Mouse (Mus musculus): ENCODE data around the gene Naa80. TPM values are rescaled to one million over a fixed set of nuclear protein-coding genes. Genes with fewer than 3 reads are reported as not detected.
"Not testable (repeated sequence)": the region's sequence is repeated elsewhere in the genome, so short reads cannot be mapped to it uniquely, and the experiment has no call there.

Naa80 gene
- polyA plus RNA-seq, 1 experiment from 2014 or later: 12.3 TPM

DNA sequence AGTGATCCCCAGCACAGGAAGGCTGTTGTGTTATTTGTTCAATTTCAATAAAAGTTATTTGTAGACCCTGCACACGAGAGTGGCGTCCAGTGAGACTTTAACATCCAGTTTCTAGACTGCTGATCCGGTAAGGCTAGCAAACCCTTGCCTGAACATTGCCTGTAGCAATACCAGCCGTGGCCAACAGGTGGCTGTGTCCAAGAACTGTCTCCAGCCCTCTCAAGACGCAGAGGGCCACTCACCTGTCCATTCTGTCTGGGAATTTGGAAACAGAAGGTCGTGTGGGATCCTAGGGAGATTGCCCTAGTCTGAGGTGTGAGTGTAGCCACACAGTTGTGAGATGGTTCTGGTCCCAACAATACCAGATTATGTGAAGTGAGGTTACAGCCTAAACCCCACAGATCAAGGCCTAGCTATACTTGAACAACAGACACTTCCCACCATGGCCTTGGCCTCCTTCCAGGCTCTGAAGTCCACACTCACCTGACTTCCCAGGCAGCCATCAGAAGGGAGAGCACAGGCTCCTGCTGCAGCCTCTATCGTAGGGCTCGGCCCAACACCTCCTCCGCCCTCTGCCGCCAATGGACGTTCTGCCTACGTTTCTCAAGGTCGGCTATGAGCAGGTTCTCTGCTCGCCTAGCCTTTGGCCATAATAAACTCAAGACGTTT, 12.5 kb upstream of the Naa80 start:
- peak overlapping the region; percentile 96 for H3K27ac ChIP-seq (replicated peaks)
- H3K36me3 ChIP-seq (replicated peaks): peaks cover 32% of the 10 kb centered on the region
- H3K27me3 ChIP-seq: no peaks in the 10 kb centered on the region
- 47% methylated on average over 15 of the region's 15 CpGs for WGBS (ENCODE audit: insufficient replicate concordance)
- no peak for ATAC-seq (ENCODE audit: insufficient read depth)
- H3K4me1 ChIP-seq (replicated peaks): peaks cover 86% of the 10 kb centered on the region
- H3K9me3 ChIP-seq (replicated peaks): no peaks in the 10 kb centered on the region
- H3K4me3 ChIP-seq (replicated peaks): no peak overlapping the region
- H3K4me2 ChIP-seq: peak overlapping the region; percentile 89
- no peak overlapping the region for H3K9ac ChIP-seq

DNA sequence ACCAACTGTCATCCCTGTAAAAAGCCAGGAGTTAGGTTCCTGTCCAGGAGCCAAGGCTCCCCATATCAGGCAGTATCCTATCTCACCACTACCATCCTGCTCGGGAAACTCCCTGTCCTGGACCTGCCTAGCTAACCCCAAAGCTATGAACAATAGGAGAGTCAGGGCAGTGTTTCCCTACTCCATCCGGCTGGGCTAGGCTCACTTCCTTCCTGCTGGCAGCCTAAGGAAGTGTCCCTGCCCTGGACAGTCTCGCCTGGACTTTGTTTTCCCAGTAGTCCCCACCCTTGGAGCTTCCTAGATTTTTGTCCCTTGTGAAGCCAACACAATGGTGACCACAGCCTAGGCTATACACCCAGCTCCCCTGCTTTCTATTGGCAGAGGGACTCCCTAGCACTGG, 11.8 kb upstream of the Naa80 start:
- H3K27me3 ChIP-seq: no peaks in the 10 kb centered on the region
- ATAC-seq (ENCODE audit: insufficient read depth): no peak
- H3K9ac ChIP-seq: no peak overlapping the region
- H3K36me3 ChIP-seq (replicated peaks): peaks cover 32% of the 10 kb centered on the region
- WGBS (ENCODE audit: insufficient replicate concordance): 49% methylated on average over 3 of the region's 3 CpGs
- peak overlapping the region; percentile 96 for H3K27ac ChIP-seq (replicated peaks)
- peak overlapping the region; percentile 89 for H3K4me2 ChIP-seq
- no peak overlapping the region for H3K4me3 ChIP-seq (replicated peaks)
- peaks cover 90% of the 10 kb centered on the region for H3K4me1 ChIP-seq (replicated peaks)
- no peaks in the 10 kb centered on the region for H3K9me3 ChIP-seq (replicated peaks)

DNA sequence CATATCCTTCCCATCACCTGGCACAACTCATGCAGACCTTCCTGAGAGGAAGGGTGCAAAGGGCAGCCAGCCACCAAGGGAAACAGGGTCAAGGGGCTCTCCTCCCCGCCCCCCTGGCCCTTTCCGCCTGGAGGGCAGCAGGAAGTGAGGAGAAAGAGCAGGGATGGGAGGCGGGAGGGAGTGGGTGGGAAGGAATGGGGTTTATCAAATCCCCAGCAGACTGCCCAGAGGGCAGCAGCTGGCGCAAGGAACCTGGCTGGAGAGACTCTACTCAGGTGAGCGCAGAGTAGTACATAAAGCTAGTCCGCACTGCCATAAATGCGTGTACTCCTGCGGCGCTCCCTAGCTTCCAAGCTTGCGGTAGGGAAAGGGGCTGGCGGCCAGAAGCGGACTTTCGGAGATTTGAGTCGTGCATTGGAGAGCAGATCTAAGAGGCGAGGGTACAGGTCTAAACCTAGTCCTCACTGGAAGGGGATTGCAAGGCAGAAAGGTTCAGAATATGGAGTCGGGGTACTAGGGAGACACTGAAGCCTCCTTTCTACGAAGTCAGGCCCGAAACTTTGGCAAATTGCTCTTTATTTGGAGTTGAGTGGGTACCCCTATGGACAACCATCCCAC, 10.9 kb upstream of the Naa80 start, which contains the start of gene Hyal2:
Gene Hyal2, plus strand, starts transcription at position 244 of the 618 bp plus-strand sequence.
- H3K4me1 ChIP-seq (replicated peaks): peaks cover 90% of the 10 kb centered on the region
- no peaks in the 10 kb centered on the region for H3K27me3 ChIP-seq
- peak within 1 kb of the TSS; percentile 89 for H3K4me2 ChIP-seq
- peak within 1 kb of the TSS; percentile 81 for H3K9ac ChIP-seq
- peaks cover 33% of the 10 kb centered on the region for H3K36me3 ChIP-seq (replicated peaks)
- no peak for ATAC-seq (ENCODE audit: insufficient read depth)
- WGBS (ENCODE audit: insufficient replicate concordance): 40% methylated on average over 18 of the region's 18 CpGs
- no peaks in the 10 kb centered on the region for H3K9me3 ChIP-seq (replicated peaks)
- H3K27ac ChIP-seq (replicated peaks): peak within 1 kb of the TSS; percentile 96
- peak within 1 kb of the TSS; percentile 80 for H3K4me3 ChIP-seq (replicated peaks)

DNA sequence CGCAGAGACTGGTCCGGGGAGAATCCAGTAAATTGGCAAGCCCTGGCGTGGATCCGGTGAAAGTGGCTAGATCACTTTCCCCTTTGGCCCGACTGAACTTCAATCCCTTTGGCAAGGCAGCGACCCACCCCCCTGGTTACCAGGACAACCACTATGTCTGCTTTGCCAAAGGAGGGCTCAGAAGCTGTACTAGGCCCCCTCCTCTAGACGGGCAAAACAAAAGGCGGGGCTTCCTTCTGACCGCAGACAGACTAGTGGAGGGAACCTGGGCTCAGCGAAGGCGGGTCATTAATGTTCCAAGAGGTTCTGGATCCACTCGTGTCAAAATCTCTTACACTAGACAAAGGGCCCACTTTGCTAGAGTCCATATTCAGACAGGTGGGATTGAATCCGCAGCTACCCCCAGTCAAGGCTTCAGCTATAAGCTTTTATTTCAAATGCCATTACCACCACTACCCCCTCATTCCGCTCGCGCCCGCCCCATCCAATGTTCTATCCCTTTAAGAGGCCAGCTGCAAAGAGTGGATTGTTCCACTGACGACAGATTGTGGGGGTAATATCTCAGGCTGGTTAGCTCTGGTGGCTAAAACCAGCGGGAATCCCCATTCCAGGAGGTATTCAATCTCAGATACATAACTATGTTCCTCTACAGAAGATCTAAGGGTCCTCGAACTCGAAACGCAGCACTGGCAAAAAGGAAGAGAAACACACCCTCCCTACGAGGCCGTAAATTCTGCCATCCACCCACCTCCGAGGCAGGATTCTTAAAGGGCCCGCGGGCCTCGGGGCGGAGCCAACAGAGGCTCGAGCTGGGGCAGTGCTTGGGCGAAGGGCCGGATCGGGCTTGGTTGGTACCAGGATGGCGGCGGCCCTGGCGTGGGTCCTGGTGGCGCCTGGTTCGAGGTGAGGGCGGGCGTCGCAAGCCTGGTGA, 10.1 kb upstream of the Naa80 start:
- ATAC-seq (ENCODE audit: insufficient read depth): peak; percentile 76
- no peaks in the 10 kb centered on the region for H3K27me3 ChIP-seq
- H3K36me3 ChIP-seq (replicated peaks): peaks cover 40% of the 10 kb centered on the region
- H3K9me3 ChIP-seq (replicated peaks): no peaks in the 10 kb centered on the region
- peak overlapping the region; percentile 96 for H3K27ac ChIP-seq (replicated peaks)
- H3K4me3 ChIP-seq (replicated peaks): peak overlapping the region; percentile 80
- peak overlapping the region; percentile 81 for H3K9ac ChIP-seq
- WGBS (ENCODE audit: insufficient replicate concordance): 1% methylated on average over 41 of the region's 41 CpGs
- H3K4me1 ChIP-seq (replicated peaks): peaks cover 92% of the 10 kb centered on the region
- peak overlapping the region; percentile 89 for H3K4me2 ChIP-seq

DNA sequence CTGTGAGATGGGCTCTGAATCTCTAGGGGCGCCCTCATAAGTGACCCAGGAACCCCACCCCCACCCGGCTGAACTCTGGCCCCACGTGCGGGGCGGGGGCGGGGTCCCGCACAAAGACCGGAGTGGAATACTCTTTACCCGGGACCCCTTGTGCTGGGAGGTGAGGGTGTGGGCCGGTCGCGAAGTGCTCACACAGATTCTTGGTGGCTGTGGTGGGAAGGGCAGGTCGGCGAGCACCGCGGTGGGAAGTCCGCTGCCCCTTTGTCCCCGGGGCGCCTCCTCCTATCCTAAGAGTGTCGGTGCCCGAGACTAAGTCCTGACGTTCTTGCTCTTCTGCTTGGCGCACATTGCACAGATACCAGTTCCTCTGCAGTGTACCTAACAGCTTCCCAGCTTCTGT, 9.4 kb upstream of the Naa80 start:
- Histone ChIP-seq H3K27me3 (no peaks in the 10 kb centered on the region), H3K4me1 (replicated peaks) (peaks cover 87% of the 10 kb centered on the region), H3K4me2 (peak overlapping the region; percentile 89), H3K9me3 (replicated peaks) (no peaks in the 10 kb centered on the region), H3K9ac (peak overlapping the region; percentile 81), H3K27ac (replicated peaks) (peak overlapping the region; percentile 96), H3K4me3 (replicated peaks) (peak overlapping the region; percentile 80), H3K36me3 (replicated peaks) (peaks cover 40% of the 10 kb centered on the region)
- ATAC-seq (ENCODE audit: insufficient read depth): peak; percentile 4
- WGBS (ENCODE audit: insufficient replicate concordance): under 1% methylated on average over 23 of the region's 23 CpGs

DNA sequence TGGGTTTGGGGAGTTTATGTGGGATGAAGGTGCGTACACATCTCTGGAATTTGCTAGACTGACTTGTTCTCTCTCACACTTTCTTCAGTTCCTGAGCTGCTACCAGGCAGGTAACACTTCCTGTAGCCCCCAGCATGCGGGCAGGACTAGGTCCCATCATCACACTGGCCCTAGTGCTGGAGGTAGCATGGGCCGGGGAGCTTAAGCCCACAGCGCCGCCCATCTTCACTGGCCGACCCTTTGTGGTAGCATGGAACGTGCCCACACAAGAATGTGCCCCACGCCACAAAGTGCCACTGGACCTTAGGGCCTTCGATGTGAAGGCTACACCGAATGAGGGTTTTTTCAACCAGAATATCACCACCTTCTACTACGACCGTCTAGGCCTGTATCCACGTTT, 8.7 kb upstream of the Naa80 start:
- Histone ChIP-seq H3K9me3 (replicated peaks) (no peaks in the 10 kb centered on the region), H3K27me3 (no peaks in the 10 kb centered on the region), H3K4me3 (replicated peaks) (peak overlapping the region; percentile 80), H3K9ac (peak overlapping the region; percentile 81), H3K4me1 (replicated peaks) (peaks cover 86% of the 10 kb centered on the region), H3K36me3 (replicated peaks) (peaks cover 39% of the 10 kb centered on the region), H3K4me2 (peak overlapping the region; percentile 89), H3K27ac (replicated peaks) (peak overlapping the region; percentile 96)
- WGBS (ENCODE audit: insufficient replicate concordance): 63% methylated on average over 13 of the region's 13 CpGs
- no peak for ATAC-seq (ENCODE audit: insufficient read depth)

DNA sequence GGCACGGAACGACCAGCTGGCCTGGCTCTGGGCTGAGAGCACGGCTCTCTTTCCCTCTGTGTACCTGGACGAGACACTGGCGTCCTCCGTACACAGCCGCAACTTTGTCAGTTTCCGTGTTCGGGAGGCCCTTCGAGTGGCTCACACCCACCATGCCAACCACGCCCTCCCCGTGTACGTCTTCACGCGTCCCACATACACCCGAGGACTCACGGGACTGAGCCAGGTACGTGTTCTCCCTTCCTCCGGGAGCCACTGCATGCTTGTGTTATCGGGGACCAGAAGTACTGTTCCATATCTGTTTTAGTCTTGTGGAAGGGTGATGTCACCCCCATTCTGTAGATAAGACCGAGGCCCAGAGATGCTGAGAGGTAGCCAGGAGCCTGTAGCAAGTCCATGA, 7.8 kb upstream of the Naa80 start:
- Histone ChIP-seq H3K4me2 (peak overlapping the region; percentile 89), H3K27ac (replicated peaks) (peak overlapping the region; percentile 96), H3K4me1 (replicated peaks) (peaks cover 86% of the 10 kb centered on the region), H3K4me3 (replicated peaks) (peak overlapping the region; percentile 80), H3K27me3 (no peaks in the 10 kb centered on the region), H3K36me3 (replicated peaks) (peaks cover 33% of the 10 kb centered on the region), H3K9me3 (replicated peaks) (no peaks in the 10 kb centered on the region), H3K9ac (peak overlapping the region; percentile 81)
- WGBS (ENCODE audit: insufficient replicate concordance): 31% methylated on average over 21 of the region's 21 CpGs
- peak; percentile 65 for ATAC-seq (ENCODE audit: insufficient read depth)

DNA sequence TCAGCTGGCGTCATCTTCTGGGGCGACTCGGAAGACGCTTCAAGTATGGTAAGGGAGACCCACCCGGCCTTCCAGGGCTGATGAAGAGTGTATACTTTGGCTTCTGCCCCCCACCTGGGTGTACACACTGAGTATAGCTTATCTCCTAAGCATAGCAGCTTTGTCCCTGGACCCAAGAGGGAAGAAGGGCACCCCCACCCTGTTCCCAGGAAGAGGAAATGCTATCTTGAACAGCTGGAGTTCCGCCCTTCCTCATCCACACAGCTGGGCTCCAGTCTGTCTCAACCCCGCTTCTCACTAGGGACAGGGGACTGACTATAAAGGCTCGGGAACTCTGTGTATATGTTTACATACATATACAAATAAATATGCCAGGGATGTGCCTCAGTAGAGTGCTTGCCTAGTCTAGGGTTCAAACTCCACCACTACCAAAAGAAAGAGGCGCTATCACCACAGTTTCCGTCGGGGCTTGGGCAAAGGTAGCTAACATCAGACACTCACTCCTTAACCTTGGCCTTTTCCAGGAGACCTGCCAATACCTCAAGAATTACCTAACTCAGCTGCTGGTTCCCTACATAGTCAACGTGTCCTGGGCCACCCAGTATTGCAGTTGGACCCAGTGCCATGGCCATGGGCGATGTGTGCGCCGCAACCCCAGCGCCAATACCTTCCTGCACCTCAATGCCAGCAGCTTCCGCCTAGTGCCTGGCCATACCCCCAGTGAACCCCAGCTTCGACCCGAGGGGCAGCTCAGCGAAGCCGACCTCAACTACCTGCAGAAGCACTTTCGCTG, 7.0 kb upstream of the Naa80 start:
- Histone ChIP-seq H3K9me3 (replicated peaks) (no peaks in the 10 kb centered on the region), H3K27ac (replicated peaks) (peak overlapping the region; percentile 96), H3K27me3 (no peaks in the 10 kb centered on the region), H3K36me3 (replicated peaks) (peaks cover 33% of the 10 kb centered on the region), H3K4me2 (peak overlapping the region; percentile 89), H3K4me3 (replicated peaks) (peak overlapping the region; percentile 80), H3K4me1 (replicated peaks) (peaks cover 86% of the 10 kb centered on the region), H3K9ac (peak overlapping the region; percentile 81)
- 68% methylated on average over 22 of the region's 22 CpGs for WGBS (ENCODE audit: insufficient replicate concordance)
- peak; percentile 31 for ATAC-seq (ENCODE audit: insufficient read depth)

DNA sequence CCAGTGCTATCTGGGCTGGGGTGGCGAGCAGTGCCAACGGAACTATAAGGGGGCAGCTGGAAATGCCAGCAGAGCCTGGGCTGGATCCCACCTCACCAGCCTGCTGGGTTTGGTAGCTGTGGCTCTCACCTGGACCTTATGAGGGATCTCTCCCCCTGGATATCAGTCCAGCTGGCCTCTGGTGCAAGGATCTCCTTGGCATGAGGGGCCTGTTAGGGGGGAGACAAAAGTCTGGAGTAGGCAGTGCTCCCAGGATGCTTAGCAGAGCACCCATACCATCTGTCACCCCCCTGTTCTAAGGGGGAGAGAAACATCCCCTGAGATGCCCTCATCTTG, 6.4 kb upstream of the Naa80 start:
- Histone ChIP-seq H3K27ac (replicated peaks) (peak overlapping the region; percentile 96), H3K9me3 (replicated peaks) (no peaks in the 10 kb centered on the region), H3K4me1 (replicated peaks) (peaks cover 86% of the 10 kb centered on the region), H3K9ac (peak overlapping the region; percentile 81; the same call in 1 of the 2 replicates), H3K4me2 (peak overlapping the region; percentile 89), H3K4me3 (replicated peaks) (peak overlapping the region; percentile 80; the same call in 1 of the 2 replicates), H3K36me3 (replicated peaks) (peaks cover 33% of the 10 kb centered on the region), H3K27me3 (no peaks in the 10 kb centered on the region)
- 83% methylated on average over 2 of the region's 2 CpGs for WGBS (ENCODE audit: insufficient replicate concordance)
- ATAC-seq (ENCODE audit: insufficient read depth): no peak

DNA sequence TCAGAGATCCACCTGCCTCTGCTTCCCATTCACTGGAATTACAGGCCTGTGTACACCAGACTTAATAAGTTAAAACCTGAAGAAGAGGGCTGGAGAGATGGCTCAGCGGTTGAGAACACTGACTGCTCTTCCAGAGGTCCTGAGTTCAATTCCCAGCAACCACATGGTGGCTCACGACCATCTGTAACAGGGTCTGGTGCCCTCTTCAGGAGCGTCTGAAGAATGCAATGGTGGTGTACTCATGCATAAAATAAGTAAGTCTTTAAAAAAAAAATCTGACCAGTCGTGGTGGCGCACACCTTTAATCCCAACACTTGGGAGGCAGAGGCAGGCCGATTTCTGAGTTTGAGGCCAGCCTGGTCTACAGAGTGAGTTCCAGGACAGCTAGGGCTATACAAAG, 4.9 kb upstream of the Naa80 start:
- H3K27ac ChIP-seq (replicated peaks); H3K27me3 ChIP-seq; H3K4me2 ChIP-seq; H3K9ac ChIP-seq; ATAC-seq (ENCODE audit: insufficient read depth); H3K9me3 ChIP-seq (replicated peaks); H3K4me3 ChIP-seq (replicated peaks): not testable (repeated sequence)
- 66% methylated on average over 6 of the region's 6 CpGs for WGBS (ENCODE audit: insufficient replicate concordance)
- Histone ChIP-seq H3K36me3 (replicated peaks) (peaks cover 33% of the 10 kb centered on the region), H3K4me1 (replicated peaks) (peaks cover 85% of the 10 kb centered on the region)

Data from liver, embryonic 15.5 days (tissue).